Mouse (Mus musculus): ENCODE measurements at regions not wholly inside any gene's neighbourhood (a gene's known extent, or its start where the extent isn't known, plus 50 kb on each side); places are given as distances from the start of the nearest gene placed in this dataset.

DNA sequence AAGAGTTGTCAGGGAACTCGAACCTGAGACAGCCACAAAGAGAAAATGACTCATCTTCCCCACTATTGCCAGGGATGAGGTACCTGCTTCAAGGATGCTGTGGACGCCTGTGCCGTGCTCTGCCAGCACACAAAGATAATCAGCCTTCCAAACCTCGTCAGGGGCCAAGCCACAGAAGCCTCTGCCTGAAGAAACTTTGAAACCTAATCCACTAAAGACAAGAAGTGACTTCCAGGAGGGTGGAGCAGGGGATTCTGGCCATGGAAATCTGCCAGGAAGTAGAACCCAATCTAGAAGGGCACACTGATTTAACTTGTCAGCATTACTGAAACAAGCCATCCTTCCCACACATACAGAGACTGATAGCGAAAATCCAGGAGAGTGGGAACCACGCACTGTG is 100.0 kb upstream of the Ssbp2 start:
- Histone ChIP-seq H3K4me3 (replicated peaks; ENCODE audit: control insufficient read depth, low read depth, low read length) (no peak overlapping the region), H3K4me1 (ENCODE audit: control insufficient read depth, insufficient read depth, low read length) (no peaks in the 10 kb centered on the region), H3K27ac (ENCODE audit: control insufficient read depth, insufficient read depth, low read depth, low read length, poor library complexity) (no peak overlapping the region)
- WGBS, result 62% methylated on average over 6 of the region's 6 CpGs
- TF ChIP-seq CTCF (IDR thresholded peaks at IDR 0.05; ENCODE audit: control insufficient read depth, insufficient read depth, low read length), result no peak
- no peak for TF ChIP-seq POLR2A (IDR thresholded peaks at IDR 0.05; ENCODE audit: borderline replicate concordance, control insufficient read depth, low read depth, low read length)

DNA sequence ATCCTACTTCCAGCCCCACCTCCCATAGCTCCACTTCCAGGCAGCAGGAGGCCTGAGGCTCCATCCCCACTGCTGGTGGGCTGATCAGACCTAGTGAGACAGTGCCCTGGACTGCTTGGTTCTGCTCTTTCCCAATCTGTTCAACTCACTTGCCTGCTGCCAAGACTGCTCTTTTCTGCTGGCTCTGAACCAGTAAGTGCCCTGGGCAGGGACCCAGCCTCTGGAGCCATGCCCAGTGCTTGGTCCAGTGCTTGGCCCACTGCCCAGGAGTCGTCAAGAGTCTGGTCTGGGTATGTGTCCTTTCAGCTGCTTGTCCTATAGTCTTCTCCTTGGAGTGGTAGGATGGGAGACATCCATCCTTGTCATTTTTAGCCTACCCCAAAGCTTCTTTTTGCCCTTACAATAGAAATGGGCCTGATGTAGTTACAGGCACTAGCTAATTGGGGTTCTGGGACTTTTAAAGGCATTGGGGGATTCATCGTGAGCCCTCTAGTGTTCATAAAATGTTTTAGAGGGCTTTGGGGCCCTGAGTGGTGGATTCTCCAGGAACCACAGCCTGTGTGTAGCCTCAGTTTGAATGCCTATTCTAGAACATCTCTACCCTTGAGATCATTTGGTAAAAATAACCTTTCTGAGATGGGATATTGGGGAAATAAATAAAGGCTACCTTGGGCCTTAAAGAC is 94.7 kb upstream of the Ssbp2 start:
- WGBS, result 43% methylated on average over 2 of the region's 2 CpGs

DNA sequence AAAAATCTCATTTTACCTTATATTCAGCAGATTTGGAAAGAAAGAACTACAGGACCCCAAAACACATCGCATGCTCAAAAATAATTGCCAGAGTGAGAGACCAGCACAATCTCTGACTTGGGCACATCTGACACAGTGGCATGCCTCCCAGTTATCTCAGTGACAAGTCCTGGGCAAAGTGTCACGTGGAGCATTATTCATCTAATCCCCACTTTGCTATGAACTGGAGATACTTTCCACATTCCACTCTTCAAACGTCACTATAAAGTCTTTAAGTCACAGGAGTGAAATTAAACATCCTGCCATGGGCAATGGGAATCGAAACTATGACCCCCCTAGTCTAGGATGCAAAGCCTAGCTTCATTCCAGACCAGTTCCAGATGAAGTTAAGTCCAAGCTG is 93.5 kb upstream of the Ssbp2 start:
- Histone ChIP-seq H3K4me1 (ENCODE audit: control insufficient read depth, insufficient read depth, low read length) (0 out of 2 replicates have a peak, but pooled peaks cover 1% of the 10 kb centered on the region), H3K4me3 (replicated peaks; ENCODE audit: control insufficient read depth, low read depth, low read length) (no peak overlapping the region), H3K27ac (ENCODE audit: control insufficient read depth, insufficient read depth, low read depth, low read length, poor library complexity) (no peak overlapping the region)
- WGBS, result 82% methylated on average over 4 of the region's 4 CpGs
- no peak for TF ChIP-seq POLR2A (IDR thresholded peaks at IDR 0.05; ENCODE audit: borderline replicate concordance, control insufficient read depth, low read depth, low read length)

More for the DNA sequence above, 94.7 kb upstream of the Ssbp2 start:
- Histone ChIP-seq H3K4me3 (replicated peaks; ENCODE audit: control insufficient read depth, low read depth, low read length) (no peak overlapping the region), H3K4me1 (ENCODE audit: control insufficient read depth, insufficient read depth, low read length) (0 out of 2 replicates have a peak, but pooled peaks cover 1% of the 10 kb centered on the region), H3K27ac (ENCODE audit: control insufficient read depth, insufficient read depth, low read depth, low read length, poor library complexity) (no peak overlapping the region)
- no peak for TF ChIP-seq POLR2A (IDR thresholded peaks at IDR 0.05; ENCODE audit: borderline replicate concordance, control insufficient read depth, low read depth, low read length)
- TF ChIP-seq CTCF (IDR thresholded peaks at IDR 0.05; ENCODE audit: control insufficient read depth, insufficient read depth, low read length), result no peak

DNA sequence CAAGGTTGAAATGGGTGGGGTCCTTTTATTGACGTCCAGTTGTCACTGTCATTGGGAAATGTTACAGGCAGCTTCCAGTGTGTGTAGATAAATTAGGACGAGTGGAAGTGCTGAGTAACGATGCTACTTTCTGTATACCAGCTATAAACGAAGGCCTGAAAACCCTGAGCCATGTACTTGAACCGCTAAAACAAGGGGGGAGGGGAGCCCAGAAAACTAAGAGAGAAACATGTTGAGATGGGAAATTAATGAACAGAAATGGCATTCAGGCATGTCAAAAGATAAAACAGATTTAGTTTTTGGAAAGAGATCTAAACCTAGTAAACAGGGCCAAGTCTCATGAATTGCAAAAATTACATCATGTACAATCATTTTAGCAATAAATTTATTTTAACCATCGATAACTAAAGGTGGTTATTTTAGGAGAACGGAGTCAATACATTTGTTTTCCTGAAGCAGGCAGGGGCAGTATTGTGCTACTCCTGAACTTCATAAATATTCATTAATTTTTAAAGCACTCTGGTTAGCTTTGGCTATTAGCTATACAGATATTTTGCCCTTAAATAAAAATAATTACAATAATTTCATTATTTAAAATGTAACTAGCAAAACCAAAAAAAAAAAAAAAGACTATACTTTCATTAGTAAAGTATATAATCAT is 92.1 kb upstream of the Ssbp2 start:
- TF ChIP-seq CTCF (IDR thresholded peaks at IDR 0.05; ENCODE audit: control insufficient read depth, insufficient read depth, low read length) (no peak), POLR2A (IDR thresholded peaks at IDR 0.05; ENCODE audit: borderline replicate concordance, control insufficient read depth, low read depth, low read length) (no peak)
- 66% methylated on average over 7 of the region's 7 CpGs for WGBS
- Histone ChIP-seq H3K4me3 (replicated peaks; ENCODE audit: control insufficient read depth, low read depth, low read length) (no peak overlapping the region), H3K27ac (ENCODE audit: control insufficient read depth, insufficient read depth, low read depth, low read length, poor library complexity) (no peak overlapping the region), H3K4me1 (ENCODE audit: control insufficient read depth, insufficient read depth, low read length) (peaks cover 6% of the 10 kb centered on the region; the same call in 1 of the 2 replicates)

DNA sequence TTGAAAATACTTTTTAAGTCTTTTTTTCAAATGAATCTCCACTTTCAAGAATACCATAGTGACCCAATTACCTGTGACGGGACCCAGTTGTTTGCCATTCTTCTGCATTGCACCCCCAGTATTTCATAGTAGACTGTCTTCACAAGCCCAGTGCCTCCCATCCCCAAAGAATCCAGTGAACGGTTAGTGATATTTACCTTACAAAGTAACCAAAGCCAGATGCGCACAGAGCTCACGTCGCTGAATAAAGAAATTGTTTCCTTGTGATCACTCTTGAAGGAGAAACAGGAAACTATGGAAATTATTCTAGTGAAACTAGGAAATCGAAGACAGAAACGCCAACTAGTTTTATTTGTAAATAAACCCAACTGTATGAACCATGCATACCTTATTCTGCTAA is 91.4 kb upstream of the Ssbp2 start:
- TF ChIP-seq POLR2A (IDR thresholded peaks at IDR 0.05; ENCODE audit: borderline replicate concordance, control insufficient read depth, low read depth, low read length), result no peak
- no peak for TF ChIP-seq CTCF (IDR thresholded peaks at IDR 0.05; ENCODE audit: control insufficient read depth, insufficient read depth, low read length)
- no peak overlapping the region for H3K4me3 ChIP-seq (replicated peaks; ENCODE audit: control insufficient read depth, low read depth, low read length)
- H3K4me1 ChIP-seq (ENCODE audit: control insufficient read depth, insufficient read depth, low read length), result peaks cover 6% of the 10 kb centered on the region; the same call in 1 of the 2 replicates
- H3K27ac ChIP-seq (ENCODE audit: control insufficient read depth, insufficient read depth, low read depth, low read length, poor library complexity), result no peak overlapping the region
- WGBS, result 93% methylated on average over 7 of the region's 7 CpGs

DNA sequence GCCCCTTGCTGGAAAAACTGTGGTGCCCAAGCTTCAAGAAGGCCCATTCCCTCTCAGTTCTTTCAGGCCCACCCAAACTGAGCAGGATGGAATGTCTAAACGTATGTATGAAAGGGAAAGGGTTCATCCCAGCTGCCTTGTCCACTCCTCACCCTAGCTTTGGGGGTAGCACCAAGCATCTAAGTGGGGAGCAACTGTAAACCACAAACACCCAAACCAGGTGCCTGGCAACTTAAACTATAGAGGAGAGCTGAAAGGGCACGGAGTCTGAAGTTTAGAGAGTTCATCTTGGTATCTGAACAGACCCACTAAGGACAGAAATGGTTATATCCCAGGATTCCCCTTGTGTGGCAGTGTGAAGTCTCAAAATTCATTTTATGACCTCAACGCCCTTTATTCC is 90.1 kb upstream of the Ssbp2 start:
- Histone ChIP-seq H3K4me1 (ENCODE audit: control insufficient read depth, insufficient read depth, low read length) (peaks cover 6% of the 10 kb centered on the region; the same call in 1 of the 2 replicates), H3K4me3 (replicated peaks; ENCODE audit: control insufficient read depth, low read depth, low read length) (no peak overlapping the region), H3K27ac (ENCODE audit: control insufficient read depth, insufficient read depth, low read depth, low read length, poor library complexity) (no peak overlapping the region; the same call in 1 of the 2 replicates)
- TF ChIP-seq CTCF (IDR thresholded peaks at IDR 0.05; ENCODE audit: control insufficient read depth, insufficient read depth, low read length), result no peak
- no peak for TF ChIP-seq POLR2A (IDR thresholded peaks at IDR 0.05; ENCODE audit: borderline replicate concordance, control insufficient read depth, low read depth, low read length)
- WGBS, result 28% methylated on average over 3 of the region's 3 CpGs

DNA sequence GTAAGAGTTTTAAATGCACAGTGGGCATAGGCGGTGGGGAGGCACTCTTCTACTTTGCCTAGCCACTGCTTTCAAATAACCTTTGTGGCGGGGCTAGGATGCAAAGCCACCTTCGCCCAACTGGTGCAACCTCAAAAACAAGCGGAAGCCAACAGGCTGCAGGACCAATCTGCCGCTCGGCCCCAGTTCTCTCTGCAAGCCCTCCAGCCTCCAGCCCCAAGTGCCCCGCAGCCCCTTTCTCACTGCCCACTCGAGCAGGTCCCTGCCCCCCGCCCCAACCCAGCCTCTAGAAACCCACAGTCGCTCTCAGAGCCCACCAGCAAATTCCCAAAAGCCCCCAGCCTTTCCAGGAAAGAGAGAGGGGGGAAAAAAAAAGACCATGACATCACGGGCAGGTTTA is 89.6 kb upstream of the Ssbp2 start:
- H3K27ac ChIP-seq (ENCODE audit: control insufficient read depth, insufficient read depth, low read depth, low read length, poor library complexity), result peak overlapping the region; percentile 90
- under 1% methylated on average over 11 of the region's 11 CpGs for WGBS
- H3K4me1 ChIP-seq (ENCODE audit: control insufficient read depth, insufficient read depth, low read length), result peaks cover 6% of the 10 kb centered on the region; the same call in 1 of the 2 replicates
- 0 out of 2 replicates have a peak, but pooled peaks have one; percentile 30 for TF ChIP-seq POLR2A (IDR thresholded peaks at IDR 0.05; ENCODE audit: borderline replicate concordance, control insufficient read depth, low read depth, low read length)
- TF ChIP-seq CTCF (IDR thresholded peaks at IDR 0.05; ENCODE audit: control insufficient read depth, insufficient read depth, low read length), result no peak
- peak overlapping the region; percentile 63 for H3K4me3 ChIP-seq (replicated peaks; ENCODE audit: control insufficient read depth, low read depth, low read length)

DNA sequence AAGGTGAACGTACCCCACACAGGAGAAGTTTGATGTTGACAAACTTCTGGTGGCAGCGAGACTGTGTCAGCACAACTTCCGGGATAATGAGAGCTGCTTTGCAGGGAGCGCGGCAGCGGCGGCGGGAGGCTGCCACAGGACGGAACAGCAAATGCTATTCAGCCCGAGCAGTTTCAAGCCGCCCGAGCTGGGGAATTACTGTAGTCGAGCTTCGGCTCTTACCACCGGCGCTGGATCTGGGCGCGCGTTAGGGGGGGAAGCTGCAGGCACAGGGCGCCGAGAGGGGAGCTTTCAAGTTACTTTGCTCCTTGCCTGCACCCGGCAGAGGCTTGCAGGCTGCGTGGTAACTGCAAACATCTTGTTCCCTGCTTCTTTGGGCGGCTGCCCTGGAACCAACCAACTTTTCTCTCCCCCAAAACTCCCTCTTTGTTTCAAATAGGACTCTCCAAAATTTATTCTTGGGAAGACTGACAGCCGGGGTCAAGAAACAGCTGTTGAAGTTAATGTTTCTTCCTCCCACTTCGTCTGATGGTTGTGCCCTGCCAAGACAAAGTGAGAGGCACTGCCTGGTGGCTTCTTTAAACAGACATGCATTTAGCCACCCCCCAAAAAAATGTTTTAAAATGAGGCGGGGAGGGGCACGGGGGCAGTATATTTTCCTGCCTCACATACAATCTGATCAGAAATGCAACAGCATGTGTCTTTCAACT is 89.0 kb upstream of the Ssbp2 start:
- Histone ChIP-seq H3K4me3 (replicated peaks; ENCODE audit: control insufficient read depth, low read depth, low read length) (peak overlapping the region; percentile 63), H3K4me1 (ENCODE audit: control insufficient read depth, insufficient read depth, low read length) (peaks cover 6% of the 10 kb centered on the region; the same call in 1 of the 2 replicates), H3K27ac (ENCODE audit: control insufficient read depth, insufficient read depth, low read depth, low read length, poor library complexity) (peak overlapping the region; percentile 90)
- under 1% methylated on average over 28 of the region's 28 CpGs for WGBS
- no peak for TF ChIP-seq CTCF (IDR thresholded peaks at IDR 0.05; ENCODE audit: control insufficient read depth, insufficient read depth, low read length)
- TF ChIP-seq POLR2A (IDR thresholded peaks at IDR 0.05; ENCODE audit: borderline replicate concordance, control insufficient read depth, low read depth, low read length), result peak; percentile 79; the same call in 1 of the 2 replicates

All from bone marrow, adult 2 months (tissue).